Mouse (Mus musculus): Measurements from ENCODE around the gene Krt82.

DNA sequence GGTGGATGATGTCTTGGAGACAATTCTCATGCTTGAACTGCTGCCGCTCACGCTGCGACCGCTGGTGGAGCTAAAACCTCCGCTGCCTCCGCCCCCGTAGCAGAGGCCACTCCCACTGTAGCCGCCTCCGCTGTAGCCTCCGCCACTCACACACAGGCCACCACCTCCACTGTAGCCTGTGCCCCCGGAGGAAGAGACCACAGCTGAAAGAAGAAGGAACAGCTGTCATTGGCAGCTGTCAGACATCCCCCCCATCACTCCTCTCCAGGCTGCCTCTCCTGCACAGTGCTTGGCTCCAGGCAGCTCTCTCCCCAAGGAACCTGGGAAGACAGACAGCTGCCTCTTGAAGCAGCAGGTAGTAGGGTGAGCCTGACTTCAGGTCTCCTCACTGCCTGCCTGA, 2.7 kb upstream of the Krt82 start:
- no peak for TF ChIP-seq CTCF (IDR thresholded peaks at IDR 0.05; ENCODE audit: extremely low read depth, insufficient read depth, insufficient read length, insufficient replicate concordance)
- TF ChIP-seq POLR2A (IDR thresholded peaks at IDR 0.05; ENCODE audit: low read depth, low read length), result no peak

All from spleen, adult 2 months (tissue).